Mouse (Mus musculus) heart, embryonic 12.5 days (tissue): ENCODE data around the gene Immp2l. TPM values are rescaled to one million over a fixed set of nuclear protein-coding genes. Genes with fewer than 3 reads are reported as not detected.

Experiments used
- ATAC-seq: fragments of 200-750 bp; cut with Nextera tagmentation; 2 replicates; pipeline ENCODE4 v1.8.0; 2017; ENCODE audit warnings: moderate TSS enrichment, moderate library complexity; ENCODE audit not compliant: insufficient number of reproducible peaks, low FRiP score
- H3K27ac ChIP-seq: fragments of 300-500 bp; sonication (generic); 2 replicates; pipeline ENCODE4 v1.5.1; 2016; ENCODE audit warnings: mild to moderate bottlenecking, moderate library complexity; ENCODE audit not compliant: poor library complexity, severe bottlenecking
- H3K27me3 ChIP-seq: fragments of 300-500 bp; sonication (generic); replicated peaks from 2 replicates; pipeline ENCODE4 v1.6.1; 2016; ENCODE audit warnings: mild to moderate bottlenecking, moderate library complexity
- H3K36me3 ChIP-seq: fragments of 300-500 bp; sonication (generic); 2 replicates; pipeline ENCODE4 v1.6.1; 2016; ENCODE audit warnings: mild to moderate bottlenecking, moderate library complexity
- H3K4me1 ChIP-seq: fragments of 300-500 bp; sonication (generic); replicated peaks from 2 replicates; pipeline ENCODE4 v1.6.1; 2016; ENCODE audit warnings: mild to moderate bottlenecking
- H3K4me2 ChIP-seq: fragments of 300-500 bp; sonication (generic); 2 replicates; pipeline ENCODE4 v1.6.1; 2016; ENCODE audit warnings: mild to moderate bottlenecking, moderate library complexity
- H3K4me3 ChIP-seq: fragments of 300-500 bp; sonication (generic); 2 replicates; pipeline ENCODE4 v1.5.1; 2016; ENCODE audit warnings: mild to moderate bottlenecking
- H3K9ac ChIP-seq: fragments of 300-500 bp; sonication (generic); 2 replicates; pipeline ENCODE4 v1.6.1; 2016; ENCODE audit warnings: mild to moderate bottlenecking, moderate library complexity
- H3K9me3 ChIP-seq: fragments of 300-500 bp; sonication (generic); replicated peaks from 2 replicates; pipeline ENCODE4 v1.6.1; 2016; ENCODE audit warnings: mild to moderate bottlenecking, moderate library complexity
- WGBS: fragments of 180-500 bp; shearing (Covaris S2); methylation state at CpG from one replicate; pipeline ENCODE4 v1.1.7; 2016; 5-methylcytosine and 5-hydroxymethylcytosine counted together
- polyA plus RNA-seq: library from polyadenylated mRNA; unstranded; fragments of >200 nt; fragmentation: Nextera tagmentation; extraction: Ambion mirVana; gene quantifications from 2 replicates; pipeline ENCODE4 v1.2.1, GENCODE M21; 2016

Gene Immp2l
- polyA plus RNA-seq, 1 experiment from 2014 or later: 12.4 TPM

DNA sequence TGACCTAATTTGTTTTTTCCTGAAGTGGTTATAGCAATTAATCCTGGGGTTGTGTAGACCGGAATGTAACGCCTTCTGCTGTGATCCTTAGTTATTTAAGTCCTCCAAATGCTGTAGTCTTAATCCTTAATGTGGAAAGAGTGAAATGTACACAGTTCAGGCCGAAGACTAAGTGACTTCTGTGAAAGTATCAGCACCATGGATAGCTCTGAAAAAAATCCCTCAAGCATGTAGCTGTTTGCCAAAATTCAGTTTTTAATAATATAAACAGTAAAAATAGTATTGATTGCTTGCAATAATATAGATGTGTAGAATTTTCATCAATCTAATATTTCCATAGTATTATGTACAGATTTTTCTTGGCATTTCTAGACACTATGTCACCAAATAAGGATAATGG is 332.1 kb downstream of the Immp2l start:
- Histone ChIP-seq H3K4me1 (no peaks in the 10 kb centered on the region), H3K4me2 (no peak overlapping the region), H3K9me3 (no peaks in the 10 kb centered on the region), H3K27me3 (no peaks in the 10 kb centered on the region), H3K4me3 (no peak overlapping the region), H3K9ac (no peak overlapping the region), H3K36me3 (no peaks in the 10 kb centered on the region), H3K27ac (no peak overlapping the region)
- ATAC-seq: no peak
- WGBS: 67% methylated on average over 3 of the region's 3 CpGs

DNA sequence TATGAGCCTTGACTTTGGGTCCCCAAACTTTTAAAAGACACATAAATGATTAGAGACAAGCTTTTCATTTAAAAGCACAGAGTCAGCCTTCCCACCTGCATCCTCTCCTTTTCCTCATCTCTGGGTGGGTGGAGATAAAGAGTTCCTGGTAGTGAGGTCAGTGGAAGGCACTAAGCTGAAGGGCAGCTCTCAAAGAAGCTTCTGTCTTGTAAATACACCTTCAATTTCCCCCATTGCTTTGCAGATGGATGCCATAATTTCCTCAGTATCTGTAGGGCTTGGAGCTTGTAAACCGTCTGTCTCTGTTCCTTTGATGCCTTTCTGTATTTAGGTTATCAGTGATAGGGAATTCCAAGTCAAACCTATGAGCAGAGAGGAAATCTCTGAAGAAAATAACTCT is 362.8 kb downstream of the Immp2l start:
- WGBS: 47% methylated on average over 1 of the region's 1 CpGs
- no peak overlapping the region for H3K27ac ChIP-seq

GRCm38 (mm10) chr12:41394231-41394630 is 370.3 kb downstream of the Immp2l start:
- H3K4me3 ChIP-seq: no peak overlapping the region
- peaks cover 5% of the 10 kb centered on the region for H3K4me1 ChIP-seq
- no peak for ATAC-seq
- H3K36me3 ChIP-seq: no peaks in the 10 kb centered on the region
- H3K9ac ChIP-seq: no peak overlapping the region
- no peaks in the 10 kb centered on the region for H3K27me3 ChIP-seq
- no peak overlapping the region for H3K27ac ChIP-seq
- H3K9me3 ChIP-seq: no peaks in the 10 kb centered on the region
- H3K4me2 ChIP-seq: no peak overlapping the region

More for the DNA sequence above, 362.8 kb downstream of the Immp2l start:
- ATAC-seq: no peak
- Histone ChIP-seq H3K27me3 (no peaks in the 10 kb centered on the region), H3K4me2 (no peak overlapping the region), H3K4me1 (no peaks in the 10 kb centered on the region), H3K9me3 (no peaks in the 10 kb centered on the region), H3K4me3 (no peak overlapping the region), H3K36me3 (no peaks in the 10 kb centered on the region), H3K9ac (no peak overlapping the region)

DNA sequence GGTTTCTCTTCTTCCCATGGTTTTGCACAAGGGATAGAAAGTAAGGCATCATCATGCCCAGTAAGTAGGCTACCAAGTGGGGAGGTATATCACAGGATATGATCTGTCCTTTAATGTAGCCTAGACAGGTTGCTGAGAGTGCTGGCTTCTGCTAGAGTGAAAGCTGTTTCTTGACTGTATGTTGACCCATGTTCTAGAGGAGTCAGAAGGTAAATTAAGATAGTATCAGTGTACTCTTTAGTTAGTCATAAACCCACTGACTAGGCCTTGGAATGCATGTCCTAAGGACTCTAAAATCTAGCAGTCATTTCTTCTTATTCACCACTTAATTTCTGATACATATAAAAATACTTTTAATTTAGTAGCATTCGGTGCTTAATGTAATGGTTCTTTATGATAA is 377.2 kb downstream of the Immp2l start:
- no peak overlapping the region for H3K4me2 ChIP-seq
- no peak for ATAC-seq
- H3K27me3 ChIP-seq: no peaks in the 10 kb centered on the region
- H3K9me3 ChIP-seq: no peaks in the 10 kb centered on the region
- WGBS: 91% methylated on average over 1 of the region's 1 CpGs
- H3K4me1 ChIP-seq: peaks cover 5% of the 10 kb centered on the region
- no peaks in the 10 kb centered on the region for H3K36me3 ChIP-seq
- no peak overlapping the region for H3K4me3 ChIP-seq
- no peak overlapping the region for H3K27ac ChIP-seq
- no peak overlapping the region for H3K9ac ChIP-seq

DNA sequence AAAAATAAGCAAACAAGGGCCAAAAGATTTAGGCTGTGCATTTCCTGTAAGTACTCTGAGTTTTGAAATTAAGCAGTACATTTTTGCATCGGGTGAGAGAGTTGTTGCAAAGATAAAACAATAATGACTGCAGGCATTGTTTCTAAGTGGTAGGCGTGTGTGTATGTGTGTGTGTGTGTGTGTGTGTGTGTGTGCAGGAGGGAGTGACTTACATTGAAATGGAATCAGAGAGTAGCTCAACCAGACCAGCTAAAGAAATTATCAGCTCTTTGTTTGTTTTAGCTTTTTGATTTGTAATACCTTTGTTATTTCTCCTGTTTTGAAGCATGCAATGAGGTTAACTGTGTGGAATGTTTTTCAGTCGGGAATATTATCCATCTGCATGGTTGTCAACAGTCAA is 378.0 kb downstream of the Immp2l start:
- Histone ChIP-seq H3K27ac (no peak overlapping the region), H3K4me3 (no peak overlapping the region), H3K9me3 (no peaks in the 10 kb centered on the region), H3K36me3 (no peaks in the 10 kb centered on the region), H3K4me1 (peaks cover 5% of the 10 kb centered on the region), H3K27me3 (no peaks in the 10 kb centered on the region), H3K4me2 (no peak overlapping the region), H3K9ac (no peak overlapping the region)
- WGBS: 40% methylated on average over 3 of the region's 3 CpGs
- no peak for ATAC-seq

GRCm38 (mm10) chr12:41409431-41409830 is 385.5 kb downstream of the Immp2l start:
- no peaks in the 10 kb centered on the region for H3K4me1 ChIP-seq
- no peaks in the 10 kb centered on the region for H3K9me3 ChIP-seq
- ATAC-seq: no peak
- H3K9ac ChIP-seq: no peak overlapping the region
- H3K27me3 ChIP-seq: no peaks in the 10 kb centered on the region
- no peak overlapping the region for H3K4me3 ChIP-seq
- H3K36me3 ChIP-seq: no peaks in the 10 kb centered on the region
- no peak overlapping the region for H3K4me2 ChIP-seq
- H3K27ac ChIP-seq: no peak overlapping the region
- 36% methylated on average over 3 of the region's 3 CpGs for WGBS

GRCm38 (mm10) chr12:41416635-41417034 is 392.7 kb downstream of the Immp2l start:
- no peaks in the 10 kb centered on the region for H3K9me3 ChIP-seq
- H3K4me1 ChIP-seq: no peaks in the 10 kb centered on the region
- no peak overlapping the region for H3K4me2 ChIP-seq
- H3K36me3 ChIP-seq: no peaks in the 10 kb centered on the region
- H3K9ac ChIP-seq: no peak overlapping the region
- no peak overlapping the region for H3K4me3 ChIP-seq
- no peak for ATAC-seq
- H3K27ac ChIP-seq: no peak overlapping the region
- H3K27me3 ChIP-seq: no peaks in the 10 kb centered on the region

DNA sequence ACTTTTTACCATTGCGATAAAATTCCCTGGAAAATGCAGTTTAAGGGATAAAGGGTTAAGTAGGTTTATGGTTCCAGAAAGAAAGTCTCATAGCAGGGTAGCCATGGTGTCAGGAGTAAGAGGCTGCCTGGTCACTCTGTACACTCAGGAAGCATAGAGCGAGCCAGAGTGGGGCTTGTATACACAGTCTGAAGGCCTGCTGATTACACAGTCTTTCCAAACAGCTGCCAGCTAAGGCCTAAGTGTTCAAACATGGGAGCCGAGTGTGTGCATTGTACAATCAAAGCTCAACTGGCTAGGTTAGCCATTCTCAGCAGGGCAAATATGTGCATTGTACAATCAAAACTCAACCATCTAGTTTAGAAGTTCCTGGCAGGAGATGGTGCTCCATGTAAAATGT is 393.2 kb downstream of the Immp2l start:
- no peaks in the 10 kb centered on the region for H3K9me3 ChIP-seq
- ATAC-seq: no peak
- no peak overlapping the region for H3K4me2 ChIP-seq
- H3K27ac ChIP-seq: no peak overlapping the region
- H3K9ac ChIP-seq: no peak overlapping the region
- no peaks in the 10 kb centered on the region for H3K36me3 ChIP-seq
- no peak overlapping the region for H3K4me3 ChIP-seq
- WGBS: 59% methylated on average over 3 of the region's 3 CpGs
- H3K4me1 ChIP-seq: no peaks in the 10 kb centered on the region
- no peaks in the 10 kb centered on the region for H3K27me3 ChIP-seq

- Histone ChIP-seq H3K4me2 (no peak overlapping the region), H3K9ac (no peak overlapping the region), H3K4me3 (no peak overlapping the region), H3K27ac (no peak overlapping the region), H3K9me3 (no peaks in the 10 kb centered on the region), H3K36me3 (no peaks in the 10 kb centered on the region), H3K4me1 (no peaks in the 10 kb centered on the region), H3K27me3 (no peaks in the 10 kb centered on the region)
- 88% methylated on average over 4 of the region's 4 CpGs for WGBS
- ATAC-seq: no peak
Measured at GRCm38 (mm10) chr12:41417961-41418360, 394.1 kb downstream of the Immp2l start.

GRCm38 (mm10) chr12:41425101-41425679 is 401.3 kb downstream of the Immp2l start:
- ATAC-seq: no peak
- no peak overlapping the region for H3K27ac ChIP-seq
- H3K36me3 ChIP-seq: no peaks in the 10 kb centered on the region
- H3K27me3 ChIP-seq: no peaks in the 10 kb centered on the region
- no peak overlapping the region for H3K4me2 ChIP-seq
- WGBS: 72% methylated on average over 9 of the region's 9 CpGs
- no peaks in the 10 kb centered on the region for H3K4me1 ChIP-seq
- no peak overlapping the region for H3K4me3 ChIP-seq
- H3K9me3 ChIP-seq: no peaks in the 10 kb centered on the region
- H3K9ac ChIP-seq: no peak overlapping the region

DNA sequence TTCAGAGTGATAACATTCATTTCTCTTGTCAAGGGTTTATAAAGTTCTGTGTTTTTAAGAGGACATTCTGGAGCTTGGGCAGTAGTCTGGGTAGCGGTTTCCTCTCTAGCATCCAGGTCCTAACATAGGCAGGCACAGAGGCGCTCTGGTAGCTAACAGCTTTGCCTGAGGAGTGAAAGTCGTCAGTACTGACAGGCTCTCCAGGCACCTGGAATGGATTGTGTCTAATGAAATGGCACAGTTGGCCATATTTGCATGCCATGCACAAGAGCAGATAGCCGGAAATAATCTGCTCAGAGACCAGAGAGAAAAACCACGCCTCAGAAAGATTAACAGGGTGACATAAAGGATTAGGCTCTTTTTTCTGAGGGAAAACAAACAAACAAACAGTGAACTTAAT is 403.6 kb downstream of the Immp2l start:
- WGBS: 43% methylated on average over 5 of the region's 5 CpGs
- Histone ChIP-seq H3K27ac (no peak overlapping the region), H3K4me1 (no peaks in the 10 kb centered on the region), H3K4me3 (no peak overlapping the region), H3K9ac (no peak overlapping the region), H3K36me3 (no peaks in the 10 kb centered on the region), H3K27me3 (no peaks in the 10 kb centered on the region), H3K4me2 (no peak overlapping the region), H3K9me3 (no peaks in the 10 kb centered on the region)
- ATAC-seq: no peak

DNA sequence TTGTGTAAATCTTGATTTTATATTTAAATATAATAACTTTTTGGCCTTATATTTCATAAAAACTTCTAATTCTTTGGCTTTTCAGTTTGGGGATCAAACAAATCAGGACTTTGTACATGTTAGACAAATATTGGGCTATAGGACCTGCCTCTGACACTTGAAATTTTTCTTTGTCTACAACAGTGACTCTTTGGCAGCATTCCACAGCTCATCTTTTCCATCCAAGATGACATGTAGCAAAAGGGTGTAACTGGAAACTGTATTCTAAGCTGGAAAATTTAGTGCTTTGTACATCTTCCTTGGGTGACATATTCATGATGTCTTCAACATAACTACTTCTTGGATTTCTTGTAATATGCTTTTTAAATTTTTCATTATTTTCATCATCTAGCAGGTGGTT is 404.9 kb downstream of the Immp2l start:
- H3K4me3 ChIP-seq: no peak overlapping the region
- no peak overlapping the region for H3K4me2 ChIP-seq
- no peaks in the 10 kb centered on the region for H3K9me3 ChIP-seq
- H3K27ac ChIP-seq: no peak overlapping the region
- no peaks in the 10 kb centered on the region for H3K4me1 ChIP-seq
- H3K27me3 ChIP-seq: no peaks in the 10 kb centered on the region
- no peak overlapping the region for H3K9ac ChIP-seq
- ATAC-seq: no peak
- H3K36me3 ChIP-seq: no peaks in the 10 kb centered on the region
